Mouse (Mus musculus): ENCODE measurements at regions not wholly inside any gene's neighbourhood (a gene's known extent, or its start where the extent isn't known, plus 50 kb on each side); places are given as distances from the start of the nearest gene placed in this dataset.

- Histone ChIP-seq H3K4me3 (ENCODE audit: control insufficient read depth in 1 of 2, insufficient read depth in 1 of 2, low read depth in 2 of 2, low read length in 2 of 2) (no peak overlapping the region), H3K27me3 (ENCODE audit: control insufficient read depth in 1 of 2, insufficient read depth in 2 of 2, low read length in 2 of 2) (no peaks in the 10 kb centered on the region), H3K4me1 (ENCODE audit: control insufficient read depth in 1 of 2, insufficient read depth in 2 of 2, low read length in 2 of 2) (no peaks in the 10 kb centered on the region), H3K79me2 (ENCODE audit: control insufficient read depth, insufficient read depth, low read length, poor library complexity) (no peaks in the 10 kb centered on the region), H3K36me3 (ENCODE audit: control insufficient read depth in 1 of 2, insufficient read depth in 2 of 2, low read length in 2 of 2) (no peaks in the 10 kb centered on the region), H3K9ac (ENCODE audit: control insufficient read depth, low read depth, low read length, poor library complexity, severe bottlenecking) (no peak overlapping the region), H3K27ac (ENCODE audit: control insufficient read depth, low read depth, low read length) (no peak overlapping the region), H3K9me3 (replicated peaks; ENCODE audit: insufficient read depth, low read length) (no peaks in the 10 kb centered on the region)
- no peak for DNase-seq (ENCODE audit: low read depth, low spot score)
- no peak for TF ChIP-seq SMC3 (IDR thresholded peaks at IDR 0.05; ENCODE audit: low read depth, low read length)
- TF ChIP-seq ZKSCAN1 (IDR thresholded peaks at IDR 0.05; ENCODE audit: low read depth, low read length) = no peak
- TF ChIP-seq TBP (IDR thresholded peaks at IDR 0.05; ENCODE audit: low read depth, low read length) = no peak
- TF ChIP-seq EP300 (IDR thresholded peaks at IDR 0.05; ENCODE audit: low read depth in 1 of 2, low read length in 2 of 2) = no peak
These were observed 189.8 kb downstream of the Lmo4 start for GRCm38 (mm10) chr3:144015236-144015635.

DNA sequence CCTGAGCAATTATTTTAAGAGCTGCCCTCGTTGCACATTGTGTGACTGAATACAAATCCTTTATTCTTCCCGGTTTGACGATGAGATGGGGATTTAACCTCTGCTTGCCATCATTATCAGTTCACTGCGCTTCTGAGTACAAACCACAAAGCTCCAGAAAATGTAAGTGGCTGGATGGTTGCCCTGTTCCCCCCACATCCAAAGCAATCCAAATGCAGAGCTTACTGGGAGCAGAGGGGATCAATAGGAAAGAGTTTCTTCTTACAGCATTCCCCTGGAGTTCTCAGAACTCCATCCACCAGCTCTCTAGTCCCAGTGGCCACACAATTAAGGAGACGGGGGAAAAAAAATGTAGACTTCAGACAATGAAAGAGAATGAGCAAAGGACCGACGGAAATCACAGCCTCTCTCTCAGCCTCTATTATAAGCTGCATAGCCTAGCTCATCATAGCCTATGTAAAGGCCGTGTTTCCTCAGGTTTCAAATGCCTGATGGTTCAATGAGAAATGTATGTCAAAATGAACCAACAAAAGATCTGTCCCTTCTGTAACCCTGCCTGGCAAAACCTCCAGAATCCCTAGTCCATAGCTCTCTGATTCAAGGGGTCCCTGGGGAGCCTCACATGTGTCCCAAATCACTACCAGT, 191.4 kb downstream of the Lmo4 start:
- Histone ChIP-seq H3K4me1 (ENCODE audit: control insufficient read depth in 1 of 2, insufficient read depth in 2 of 2, low read length in 2 of 2) (no peaks in the 10 kb centered on the region), H3K79me2 (ENCODE audit: control insufficient read depth, insufficient read depth, low read length, poor library complexity) (no peaks in the 10 kb centered on the region)

DNA sequence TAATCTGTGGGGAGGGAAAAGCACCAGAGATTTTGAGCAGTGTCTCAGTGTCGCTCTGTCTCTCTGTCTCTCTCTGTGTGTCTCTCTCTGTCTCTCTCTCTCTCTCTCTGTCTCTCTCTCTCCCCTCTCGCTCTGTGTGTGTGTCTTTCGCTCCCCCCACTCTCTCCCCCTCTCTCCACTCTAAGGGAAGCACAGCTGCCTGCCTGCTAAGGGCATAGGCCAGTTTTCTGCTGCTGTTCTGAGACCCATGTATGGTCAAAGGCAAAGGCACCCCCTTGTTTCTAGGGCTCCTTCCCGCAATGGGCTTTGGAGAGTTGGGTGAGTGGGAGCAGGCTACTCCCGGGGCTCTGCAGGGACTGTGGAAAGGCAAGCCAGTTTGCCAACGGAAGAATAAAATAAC, 192.2 kb downstream of the Lmo4 start:
- TF ChIP-seq KAT2A (conservative IDR thresholded peaks at IDR 0.05; ENCODE audit: low read depth, low read length) (no peak), MEF2A (IDR thresholded peaks at IDR 0.05; ENCODE audit: extremely low read depth, insufficient replicate concordance, low read depth, low read length, poor library complexity, severe bottlenecking) (no peak), TBP (IDR thresholded peaks at IDR 0.05; ENCODE audit: low read depth, low read length) (no peak), ZMIZ1 (IDR thresholded peaks at IDR 0.05; ENCODE audit: low read depth, low read length) (no peak), NRF1 (IDR thresholded peaks at IDR 0.05; ENCODE audit: insufficient read depth, low read depth, low read length, poor library complexity, severe bottlenecking) (no peak), MYC (IDR thresholded peaks at IDR 0.05; ENCODE audit: low read depth, low read length) (no peak), CHD1 (IDR thresholded peaks at IDR 0.05; ENCODE audit: low read depth, low read length) (no peak)
- H3K36me3 ChIP-seq (ENCODE audit: control insufficient read depth in 1 of 2, insufficient read depth in 2 of 2, low read length in 2 of 2) = no peaks in the 10 kb centered on the region
- no peak overlapping the region for H3K27ac ChIP-seq (ENCODE audit: control insufficient read depth, low read depth, low read length)
- no peak overlapping the region for H3K9ac ChIP-seq (ENCODE audit: control insufficient read depth, low read depth, low read length, poor library complexity, severe bottlenecking)
- H3K79me2 ChIP-seq (ENCODE audit: control insufficient read depth, insufficient read depth, low read length, poor library complexity) = no peaks in the 10 kb centered on the region
- no peaks in the 10 kb centered on the region for H3K9me3 ChIP-seq (replicated peaks; ENCODE audit: insufficient read depth, low read length)
- DNase-seq (ENCODE audit: low read depth, low spot score) = no peak
- no peaks in the 10 kb centered on the region for H3K27me3 ChIP-seq (ENCODE audit: control insufficient read depth in 1 of 2, insufficient read depth in 2 of 2, low read length in 2 of 2)
- H3K4me1 ChIP-seq (ENCODE audit: control insufficient read depth in 1 of 2, insufficient read depth in 2 of 2, low read length in 2 of 2) = no peaks in the 10 kb centered on the region
- H3K4me3 ChIP-seq (ENCODE audit: control insufficient read depth in 1 of 2, insufficient read depth in 1 of 2, low read depth in 2 of 2, low read length in 2 of 2) = no peak overlapping the region

More for the DNA sequence above, 191.4 kb downstream of the Lmo4 start:
- no peaks in the 10 kb centered on the region for H3K27me3 ChIP-seq (ENCODE audit: control insufficient read depth in 1 of 2, insufficient read depth in 2 of 2, low read length in 2 of 2)
- H3K9ac ChIP-seq (ENCODE audit: control insufficient read depth, low read depth, low read length, poor library complexity, severe bottlenecking) = no peak overlapping the region
- H3K27ac ChIP-seq (ENCODE audit: control insufficient read depth, low read depth, low read length) = no peak overlapping the region
- TF ChIP-seq TBP (IDR thresholded peaks at IDR 0.05; ENCODE audit: low read depth, low read length) = no peak
- TF ChIP-seq EP300 (IDR thresholded peaks at IDR 0.05; ENCODE audit: low read depth in 1 of 2, low read length in 2 of 2) = no peak
- TF ChIP-seq ZNF384 (IDR thresholded peaks at IDR 0.05; ENCODE audit: low read depth, low read length) = no peak
- TF ChIP-seq ZKSCAN1 (IDR thresholded peaks at IDR 0.05; ENCODE audit: low read depth, low read length) = no peak
- no peak for TF ChIP-seq USF1 (IDR thresholded peaks at IDR 0.05; ENCODE audit: low read depth, low read length)
- no peak for TF ChIP-seq ZC3H11A (IDR thresholded peaks at IDR 0.05; ENCODE audit: low read depth, low read length)
- TF ChIP-seq POLR2A (IDR thresholded peaks at IDR 0.05; ENCODE audit: control insufficient read depth in 1 of 2, insufficient read depth in 1 of 2, low read depth in 1 of 2, low read length in 2 of 2, poor library complexity in 1 of 2) = no peak
- no peak for TF ChIP-seq MEF2A (IDR thresholded peaks at IDR 0.05; ENCODE audit: extremely low read depth, insufficient replicate concordance, low read depth, low read length, poor library complexity, severe bottlenecking)
- no peak for TF ChIP-seq RCOR1 (IDR thresholded peaks at IDR 0.05; ENCODE audit: low read depth, low read length)
- TF ChIP-seq GABPA (IDR thresholded peaks at IDR 0.05; ENCODE audit: low read depth, low read length) = no peak
- TF ChIP-seq CHD1 (IDR thresholded peaks at IDR 0.05; ENCODE audit: low read depth, low read length) = no peak
- TF ChIP-seq CHD2 (IDR thresholded peaks at IDR 0.05; ENCODE audit: low read length) = no peak
- no peak for TF ChIP-seq MAFK (IDR thresholded peaks at IDR 0.05; ENCODE audit: borderline replicate concordance, low read depth, low read length)
- no peak for TF ChIP-seq SMC3 (IDR thresholded peaks at IDR 0.05; ENCODE audit: low read depth, low read length)
- TF ChIP-seq TAL1 (IDR thresholded peaks at IDR 0.05; ENCODE audit: low read length) = no peak
- H3K9me3 ChIP-seq (replicated peaks; ENCODE audit: insufficient read depth, low read length) = no peaks in the 10 kb centered on the region
- no peaks in the 10 kb centered on the region for H3K36me3 ChIP-seq (ENCODE audit: control insufficient read depth in 1 of 2, insufficient read depth in 2 of 2, low read length in 2 of 2)
- no peak for DNase-seq (ENCODE audit: low read depth, low spot score)
- H3K4me3 ChIP-seq (ENCODE audit: control insufficient read depth in 1 of 2, insufficient read depth in 1 of 2, low read depth in 2 of 2, low read length in 2 of 2) = no peak overlapping the region
